Mouse (Mus musculus): Measurements from ENCODE around the gene Pdcd7. TPM values are rescaled to one million over a fixed set of nuclear protein-coding genes. Genes with fewer than 3 reads are reported as not detected.
"Not testable (repeated sequence)": the region's sequence is repeated elsewhere in the genome, so short reads cannot be mapped to it uniquely, and the experiment has no call there.

Gene Pdcd7
- polyA plus RNA-seq, 1 experiment from 2014 or later, result 1.6 TPM

DNA sequence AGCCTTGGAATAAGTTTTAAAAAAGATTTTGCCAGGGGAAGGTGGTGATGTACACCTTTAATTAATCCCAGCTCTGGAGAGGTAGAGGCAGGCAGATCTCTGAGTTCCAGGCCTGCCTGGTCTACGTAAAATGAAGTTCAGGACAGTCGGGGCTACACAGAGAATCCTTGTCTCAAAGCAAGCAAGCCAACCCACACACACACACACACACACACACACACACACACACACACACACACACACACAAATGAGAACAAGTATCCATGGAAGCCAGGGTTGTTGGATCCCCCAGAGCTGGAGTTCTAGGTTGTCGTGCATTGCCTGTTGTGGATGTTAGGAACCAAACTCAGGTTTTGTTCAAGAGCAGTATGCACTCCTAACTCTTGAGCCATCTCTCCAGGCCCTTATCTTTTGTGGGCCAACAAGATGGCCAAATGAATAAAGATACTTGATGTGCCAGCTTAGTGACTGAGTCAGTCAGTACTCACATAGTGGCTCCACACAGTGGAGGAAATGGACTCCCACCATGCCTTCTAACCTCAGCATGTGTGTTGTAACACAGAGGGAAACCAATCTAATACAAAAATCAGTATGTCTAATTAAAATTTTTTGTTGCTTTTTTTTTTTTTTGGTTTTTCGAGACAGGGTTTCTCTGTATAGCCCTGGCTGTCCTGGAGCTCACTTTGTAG, 33.1 kb upstream of the Pdcd7 start:
- no peaks in the 10 kb centered on the region for H3K4me1 ChIP-seq (ENCODE audit: control insufficient read depth, low read depth, low read length)
- no peak overlapping the region for H3K27ac ChIP-seq (ENCODE audit: low read length)
- no peak for ATAC-seq (ENCODE audit: low read depth)
- no peak overlapping the region for H3K9ac ChIP-seq (ENCODE audit: low read depth, low read length)
- 84% methylated on average over 4 of the region's 4 CpGs for WGBS (ENCODE audit: insufficient replicate concordance)
- H3K9me3 ChIP-seq (replicated peaks; ENCODE audit: control insufficient read depth, low read length), result no peaks in the 10 kb centered on the region
- H3K4me2 ChIP-seq (ENCODE audit: low read depth, low read length), result no peak overlapping the region
- no peaks in the 10 kb centered on the region for H3K27me3 ChIP-seq (ENCODE audit: control insufficient read depth, insufficient read depth, low read depth, low read length)
- peaks cover 27% of the 10 kb centered on the region for H3K36me3 ChIP-seq (ENCODE audit: control insufficient read depth, insufficient read depth)
- no peak overlapping the region for H3K4me3 ChIP-seq (ENCODE audit: low read depth, low read length)

DNA sequence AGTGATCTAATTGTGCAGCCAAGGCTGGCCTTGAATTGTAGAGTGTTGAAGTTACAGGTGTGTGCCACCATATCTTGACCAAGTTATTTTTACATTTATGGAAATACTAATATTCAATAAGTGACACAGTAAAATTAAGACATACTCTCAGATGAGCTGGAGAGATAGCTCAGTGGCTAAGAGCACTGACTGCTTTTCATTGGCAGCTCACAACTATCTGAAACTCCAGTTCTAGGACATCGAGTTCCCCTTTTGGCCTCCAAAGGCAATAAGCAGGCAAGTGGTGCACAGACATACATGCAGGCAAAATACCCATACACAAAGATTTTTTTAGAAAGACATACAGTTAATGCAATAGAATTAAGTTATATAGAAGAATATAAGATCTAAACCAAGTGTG, 32.1 kb upstream of the Pdcd7 start:
- H3K4me3 ChIP-seq (ENCODE audit: low read depth, low read length), result no peak overlapping the region
- H3K36me3 ChIP-seq (ENCODE audit: control insufficient read depth, insufficient read depth), result peaks cover 23% of the 10 kb centered on the region
- no peaks in the 10 kb centered on the region for H3K4me1 ChIP-seq (ENCODE audit: control insufficient read depth, low read depth, low read length)
- no peak overlapping the region for H3K4me2 ChIP-seq (ENCODE audit: low read depth, low read length)
- 73% methylated on average over 1 of the region's 1 CpGs for WGBS (ENCODE audit: insufficient replicate concordance)
- no peak for ATAC-seq (ENCODE audit: low read depth)
- no peaks in the 10 kb centered on the region for H3K27me3 ChIP-seq (ENCODE audit: control insufficient read depth, insufficient read depth, low read depth, low read length)
- H3K27ac ChIP-seq (ENCODE audit: low read length), result no peak overlapping the region
- H3K9me3 ChIP-seq (replicated peaks; ENCODE audit: control insufficient read depth, low read length), result no peaks in the 10 kb centered on the region
- H3K9ac ChIP-seq (ENCODE audit: low read depth, low read length), result no peak overlapping the region

DNA sequence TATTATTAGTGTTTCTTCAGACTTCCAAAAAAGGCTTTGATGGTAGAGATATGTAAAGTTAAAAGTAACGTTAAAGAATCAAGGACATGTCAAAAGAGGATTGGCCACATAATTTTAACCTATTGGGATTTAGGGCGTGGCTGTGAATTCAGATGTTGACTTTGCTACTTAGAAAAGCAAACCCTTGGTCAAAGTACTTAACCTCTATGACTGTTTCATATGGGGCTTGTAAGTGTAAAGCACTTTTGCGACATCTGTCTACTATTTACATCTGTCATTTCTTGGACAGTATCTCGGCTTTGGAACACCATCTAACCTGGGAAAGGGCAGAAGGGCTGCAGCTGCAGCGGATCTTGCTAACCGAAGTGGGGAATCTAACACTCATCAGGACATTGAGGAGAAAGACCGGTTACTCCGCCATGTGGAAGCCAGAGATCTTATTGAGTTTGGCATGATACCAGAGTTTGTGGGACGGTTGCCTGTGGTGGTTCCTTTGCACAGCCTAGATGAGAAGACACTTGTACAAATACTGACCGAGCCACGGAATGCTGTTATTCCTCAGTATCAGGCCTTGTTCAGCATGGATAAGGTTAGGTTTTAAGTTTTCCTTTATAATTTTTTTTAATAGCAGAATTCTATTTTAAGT, 23.5 kb upstream of the Pdcd7 start:
- Histone ChIP-seq H3K9me3 (replicated peaks; ENCODE audit: control insufficient read depth, low read length) (no peaks in the 10 kb centered on the region), H3K9ac (ENCODE audit: low read depth, low read length) (no peak overlapping the region), H3K27me3 (ENCODE audit: control insufficient read depth, insufficient read depth, low read depth, low read length) (no peaks in the 10 kb centered on the region), H3K4me3 (ENCODE audit: low read depth, low read length) (no peak overlapping the region), H3K36me3 (ENCODE audit: control insufficient read depth, insufficient read depth) (peaks cover 34% of the 10 kb centered on the region), H3K4me1 (ENCODE audit: control insufficient read depth, low read depth, low read length) (no peaks in the 10 kb centered on the region), H3K27ac (ENCODE audit: low read length) (no peak overlapping the region), H3K4me2 (ENCODE audit: low read depth, low read length) (no peak overlapping the region)
- peak; percentile 37; the same call in 1 of the 2 replicates for ATAC-seq (ENCODE audit: low read depth)
- 73% methylated on average over 11 of the region's 11 CpGs for WGBS (ENCODE audit: insufficient replicate concordance)

DNA sequence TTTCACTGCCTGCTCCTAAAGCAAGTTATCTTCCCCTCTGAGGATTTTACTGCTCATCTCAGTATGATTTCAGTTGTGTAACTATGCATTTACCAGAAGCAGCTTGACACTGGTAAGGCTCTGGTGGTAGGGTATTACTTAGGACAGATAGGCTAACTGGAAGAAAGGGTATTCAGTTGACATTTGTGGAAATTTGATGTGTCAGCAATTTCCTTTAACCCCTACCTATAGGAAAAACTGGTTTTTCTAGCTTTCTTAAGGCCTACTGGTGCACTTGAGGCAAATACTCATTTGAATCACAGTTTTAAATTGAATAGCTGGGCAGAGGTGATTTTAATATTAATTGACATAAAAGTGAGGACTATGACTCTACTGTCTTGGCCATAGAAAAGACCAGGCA, 19.9 kb upstream of the Pdcd7 start:
- no peak overlapping the region for H3K4me3 ChIP-seq (ENCODE audit: low read depth, low read length)
- no peaks in the 10 kb centered on the region for H3K27me3 ChIP-seq (ENCODE audit: control insufficient read depth, insufficient read depth, low read depth, low read length)
- H3K4me2 ChIP-seq (ENCODE audit: low read depth, low read length), result no peak overlapping the region
- H3K36me3 ChIP-seq (ENCODE audit: control insufficient read depth, insufficient read depth), result peaks cover 35% of the 10 kb centered on the region
- no peak overlapping the region for H3K27ac ChIP-seq (ENCODE audit: low read length)
- no peak overlapping the region for H3K9ac ChIP-seq (ENCODE audit: low read depth, low read length)
- no peak for ATAC-seq (ENCODE audit: low read depth)
- no peaks in the 10 kb centered on the region for H3K4me1 ChIP-seq (ENCODE audit: control insufficient read depth, low read depth, low read length)
- H3K9me3 ChIP-seq (replicated peaks; ENCODE audit: control insufficient read depth, low read length), result no peaks in the 10 kb centered on the region

DNA sequence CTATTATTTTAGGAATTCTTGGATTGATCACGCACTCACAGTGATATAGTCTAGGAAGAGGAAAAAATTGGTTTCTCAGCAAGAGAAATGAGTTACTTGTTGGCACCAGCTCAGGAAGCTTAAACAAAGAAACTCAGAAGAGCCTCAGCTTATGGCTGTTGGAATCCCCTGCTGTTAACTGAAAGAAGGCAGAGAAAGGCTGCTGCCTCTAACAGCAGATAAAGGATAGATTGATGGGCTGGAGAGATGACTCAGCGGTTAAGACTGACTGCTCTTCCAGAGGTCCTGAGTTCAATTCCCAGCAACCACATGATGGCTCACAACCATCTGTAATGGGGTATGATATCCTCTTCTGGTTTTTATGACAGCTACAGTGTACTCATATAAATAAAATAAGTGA, 18.5 kb upstream of the Pdcd7 start:
- no peak for ATAC-seq (ENCODE audit: low read depth)
- no peaks in the 10 kb centered on the region for H3K4me1 ChIP-seq (ENCODE audit: control insufficient read depth, low read depth, low read length)
- no peak overlapping the region for H3K4me3 ChIP-seq (ENCODE audit: low read depth, low read length)
- no peak overlapping the region for H3K4me2 ChIP-seq (ENCODE audit: low read depth, low read length)
- no peaks in the 10 kb centered on the region for H3K9me3 ChIP-seq (replicated peaks; ENCODE audit: control insufficient read depth, low read length)
- no peak overlapping the region for H3K9ac ChIP-seq (ENCODE audit: low read depth, low read length)
- H3K27me3 ChIP-seq (ENCODE audit: control insufficient read depth, insufficient read depth, low read depth, low read length), result no peaks in the 10 kb centered on the region
- peaks cover 30% of the 10 kb centered on the region for H3K36me3 ChIP-seq (ENCODE audit: control insufficient read depth, insufficient read depth)
- WGBS (ENCODE audit: insufficient replicate concordance), result 85% methylated on average over 2 of the region's 2 CpGs
- H3K27ac ChIP-seq (ENCODE audit: low read length), result no peak overlapping the region

DNA sequence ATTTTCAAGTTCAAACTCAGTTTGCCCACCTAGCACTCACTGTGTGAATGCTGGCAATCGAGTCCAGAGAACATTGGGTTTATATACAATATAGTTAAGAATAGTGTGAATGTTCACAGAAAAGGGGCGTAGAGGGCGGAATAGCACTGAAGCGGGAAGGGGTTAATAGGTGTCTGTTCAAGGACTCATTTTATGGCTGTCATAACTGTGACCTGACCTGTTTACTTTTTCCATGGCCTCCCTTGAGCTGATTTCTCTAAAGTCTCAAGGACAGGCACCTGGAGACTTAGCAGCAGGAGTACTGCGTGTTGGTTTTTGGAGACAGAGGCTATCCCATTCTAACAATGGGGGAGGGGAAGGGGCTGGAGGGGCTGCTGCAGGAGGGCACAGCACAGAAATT, 11.9 kb upstream of the Pdcd7 start:
- no peak overlapping the region for H3K4me3 ChIP-seq (ENCODE audit: low read depth, low read length)
- H3K36me3 ChIP-seq (ENCODE audit: control insufficient read depth, insufficient read depth), result peaks cover 5% of the 10 kb centered on the region
- no peak overlapping the region for H3K4me2 ChIP-seq (ENCODE audit: low read depth, low read length)
- H3K27ac ChIP-seq (ENCODE audit: low read length), result no peak overlapping the region
- H3K4me1 ChIP-seq (ENCODE audit: control insufficient read depth, low read depth, low read length), result no peaks in the 10 kb centered on the region
- ATAC-seq (ENCODE audit: low read depth), result no peak
- H3K27me3 ChIP-seq (ENCODE audit: control insufficient read depth, insufficient read depth, low read depth, low read length), result no peaks in the 10 kb centered on the region
- H3K9me3 ChIP-seq (replicated peaks; ENCODE audit: control insufficient read depth, low read length), result no peaks in the 10 kb centered on the region
- no peak overlapping the region for H3K9ac ChIP-seq (ENCODE audit: low read depth, low read length)
- WGBS (ENCODE audit: insufficient replicate concordance), result 84% methylated on average over 5 of the region's 5 CpGs

DNA sequence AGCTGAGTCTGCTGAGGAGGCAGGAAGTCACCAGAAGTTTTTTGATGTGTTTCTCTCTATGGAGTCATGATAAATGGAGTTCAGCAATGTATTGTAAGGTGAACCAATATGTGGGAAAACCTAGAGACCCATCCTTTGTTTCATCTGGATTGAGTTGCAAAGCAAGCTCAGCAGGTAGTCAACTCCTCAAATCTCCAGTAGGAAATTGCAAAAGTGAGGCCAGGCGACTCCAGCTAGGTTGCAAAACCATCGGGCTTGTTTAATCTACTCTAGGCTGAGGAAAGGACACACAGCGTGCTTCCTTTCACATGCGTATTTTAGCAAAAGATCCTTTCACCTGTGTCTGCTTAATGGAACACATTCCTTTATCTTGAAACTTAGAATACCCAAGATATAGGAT, 6.8 kb upstream of the Pdcd7 start:
- H3K9ac ChIP-seq (ENCODE audit: low read depth, low read length), result no peak overlapping the region
- H3K4me1 ChIP-seq (ENCODE audit: control insufficient read depth, low read depth, low read length), result no peaks in the 10 kb centered on the region
- H3K27me3 ChIP-seq (ENCODE audit: control insufficient read depth, insufficient read depth, low read depth, low read length), result no peaks in the 10 kb centered on the region
- no peak for ATAC-seq (ENCODE audit: low read depth)
- H3K9me3 ChIP-seq (replicated peaks; ENCODE audit: control insufficient read depth, low read length), result no peaks in the 10 kb centered on the region
- H3K4me3 ChIP-seq (ENCODE audit: low read depth, low read length), result no peak overlapping the region
- H3K27ac ChIP-seq (ENCODE audit: low read length), result no peak overlapping the region
- no peaks in the 10 kb centered on the region for H3K36me3 ChIP-seq (ENCODE audit: control insufficient read depth, insufficient read depth)
- H3K4me2 ChIP-seq (ENCODE audit: low read depth, low read length), result no peak overlapping the region
- WGBS (ENCODE audit: insufficient replicate concordance), result 60% methylated on average over 4 of the region's 4 CpGs

DNA sequence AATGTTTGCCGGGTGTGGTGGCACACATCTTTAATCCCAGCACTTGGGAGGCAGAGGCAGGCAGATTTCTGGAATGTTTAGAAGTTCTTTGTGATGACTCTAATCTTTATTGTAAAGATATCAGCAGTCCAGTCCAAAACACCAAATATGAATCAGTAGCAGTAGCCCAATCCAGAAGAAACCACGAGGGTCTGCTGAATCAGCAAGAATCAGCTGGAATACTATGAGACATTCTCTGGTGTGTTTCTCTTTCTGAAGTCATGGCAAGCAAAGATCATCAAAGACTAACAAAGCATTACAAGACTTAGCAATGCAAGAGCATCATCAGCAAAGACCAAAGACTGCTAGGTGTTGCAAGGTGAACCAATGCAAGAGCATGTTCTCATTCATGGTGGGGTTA, 5.5 kb upstream of the Pdcd7 start:
- Histone ChIP-seq H3K36me3 (ENCODE audit: control insufficient read depth, insufficient read depth) (no peaks in the 10 kb centered on the region), H3K27me3 (ENCODE audit: control insufficient read depth, insufficient read depth, low read depth, low read length) (no peaks in the 10 kb centered on the region), H3K4me3 (ENCODE audit: low read depth, low read length) (no peak overlapping the region), H3K27ac (ENCODE audit: low read length) (no peak overlapping the region), H3K9me3 (replicated peaks; ENCODE audit: control insufficient read depth, low read length) (no peaks in the 10 kb centered on the region), H3K4me2 (ENCODE audit: low read depth, low read length) (no peak overlapping the region), H3K9ac (ENCODE audit: low read depth, low read length) (no peak overlapping the region), H3K4me1 (ENCODE audit: control insufficient read depth, low read depth, low read length) (no peaks in the 10 kb centered on the region)
- 80% methylated on average over 2 of the region's 2 CpGs for WGBS (ENCODE audit: insufficient replicate concordance)
- no peak for ATAC-seq (ENCODE audit: low read depth)

DNA sequence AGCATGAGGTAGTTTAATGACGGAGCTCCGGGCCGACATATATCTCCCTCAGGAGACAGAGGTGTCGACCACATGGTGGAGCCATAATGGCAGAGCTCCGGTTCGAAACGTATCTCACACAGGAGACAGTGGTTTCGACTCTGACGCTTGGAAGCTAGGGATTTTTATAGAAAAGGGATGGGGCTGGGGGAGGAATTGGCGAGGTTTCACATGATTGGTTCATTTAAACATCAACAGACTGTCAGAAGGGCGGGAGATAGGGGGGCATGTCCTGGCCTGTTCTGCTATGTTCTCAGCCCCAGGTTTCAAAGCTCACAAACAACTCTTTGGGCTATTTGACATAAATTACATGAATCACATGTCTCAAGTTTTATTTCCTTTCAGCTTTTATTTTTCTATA, 465 bp upstream of the Pdcd7 start:
- H3K27me3 ChIP-seq (ENCODE audit: control insufficient read depth, insufficient read depth, low read depth, low read length); H3K36me3 ChIP-seq (ENCODE audit: control insufficient read depth, insufficient read depth); ATAC-seq (ENCODE audit: low read depth); H3K9me3 ChIP-seq (replicated peaks; ENCODE audit: control insufficient read depth, low read length): not testable (repeated sequence)
- H3K4me1 ChIP-seq (ENCODE audit: control insufficient read depth, low read depth, low read length), result peaks cover 12% of the 10 kb centered on the region
- H3K27ac ChIP-seq (ENCODE audit: low read length), result peak overlapping the region; percentile 95
- H3K9ac ChIP-seq (ENCODE audit: low read depth, low read length), result peak overlapping the region; percentile 95
- peak overlapping the region; percentile 95 for H3K4me2 ChIP-seq (ENCODE audit: low read depth, low read length)
- 75% methylated on average over 11 of the region's 11 CpGs for WGBS (ENCODE audit: insufficient replicate concordance)
- H3K4me3 ChIP-seq (ENCODE audit: low read depth, low read length), result peak overlapping the region; percentile 97

Measured in liver, embryonic 16.5 days (tissue).